Mouse (Mus musculus) heart, postnatal 0 days (tissue): ENCODE results near the gene Olfr1014.

Source experiments
- CTCF ChIP-seq: IDR thresholded peaks from 2 replicates; pipeline ENCODE4 v1.5.1; 2016; ENCODE audit warnings: antibody characterized with exemption, control low read depth, low read depth
- EP300 ChIP-seq: IDR thresholded peaks from 2 replicates; pipeline ENCODE4 v1.6.1; 2016; ENCODE audit warnings: antibody characterized with exemption, low read depth

- TF ChIP-seq EP300 (no peak), CTCF (no peak)
Observed at GRCm38 (mm10) chr2:85762666-85763065, 9.8 kb upstream of the Olfr1014 start, which contains the start of gene Olfr1012.
